Mouse (Mus musculus) neural tube, embryonic 13.5 days (tissue): Measurements from ENCODE around the gene 6030498E09Rik. TPM values are rescaled to one million over a fixed set of nuclear protein-coding genes. Genes with fewer than 3 reads are reported as not detected.
A peak's percentile ranks its signal among the peaks of the same experiment; 100 is the strongest.

Source experiments
- ATAC-seq: fragments of 200-750 bp; cut with Nextera tagmentation; 2 replicates; pipeline ENCODE4 v1.8.0; 2017; ENCODE audit warnings: low read depth, mild to moderate bottlenecking, moderate TSS enrichment, moderate library complexity
- H3K27ac ChIP-seq: fragments of 300-500 bp; sonication (generic); replicated peaks from 2 replicates; pipeline ENCODE4 v1.5.1; 2015; ENCODE audit warnings: moderate library complexity, mild to moderate bottlenecking, inconsistent platforms
- H3K27me3 ChIP-seq: fragments of 300-500 bp; sonication (generic); 2 replicates; pipeline ENCODE4 v1.6.1; 2015; ENCODE audit warnings: mild to moderate bottlenecking, inconsistent platforms
- H3K36me3 ChIP-seq: fragments of 300-500 bp; sonication (generic); 2 replicates; pipeline ENCODE4 v1.6.1; 2015; ENCODE audit warnings: mild to moderate bottlenecking, inconsistent platforms
- H3K4me1 ChIP-seq: fragments of 300-500 bp; sonication (generic); replicated peaks from 2 replicates; pipeline ENCODE4 v1.6.1; 2015; ENCODE audit warnings: inconsistent platforms
- H3K4me2 ChIP-seq: fragments of 300-500 bp; sonication (generic); 2 replicates; pipeline ENCODE4 v1.6.1; 2015; ENCODE audit warnings: inconsistent platforms, mild to moderate bottlenecking, moderate library complexity
- H3K4me3 ChIP-seq: fragments of 300-500 bp; sonication (generic); 2 replicates; pipeline ENCODE4 v1.5.1; 2015; ENCODE audit warnings: mild to moderate bottlenecking, inconsistent platforms
- H3K9ac ChIP-seq: fragments of 300-500 bp; sonication (generic); 2 replicates; pipeline ENCODE4 v1.6.1; 2015; ENCODE audit warnings: moderate library complexity, mild to moderate bottlenecking, inconsistent platforms
- H3K9me3 ChIP-seq: fragments of 300-500 bp; sonication (generic); 2 replicates; pipeline ENCODE4 v1.6.1; 2016; ENCODE audit warnings: inconsistent platforms
- WGBS: fragments of 180-500 bp; shearing (Covaris S2); methylation state at CpG from one replicate; pipeline ENCODE4 v1.1.7; 2015; 5-methylcytosine and 5-hydroxymethylcytosine counted together
- polyA plus RNA-seq: library from polyadenylated mRNA; unstranded; fragments of >200 nt; fragmentation: Nextera tagmentation; extraction: Ambion mirVana; gene quantifications from 2 replicates; pipeline ENCODE4 v1.2.1, GENCODE M21; 2015

6030498E09Rik gene
- polyA plus RNA-seq, result 0.23 TPM in 1 of 2 replicates, not detected in the other

- ATAC-seq, result no peak
- no peaks in the 10 kb centered on the region for H3K27me3 ChIP-seq
- H3K4me2 ChIP-seq, result no peak within 1 kb of the TSS
- no peak within 1 kb of the TSS for H3K9ac ChIP-seq
- no peak within 1 kb of the TSS for H3K27ac ChIP-seq
- H3K36me3 ChIP-seq, result no peaks in the 10 kb centered on the region
- WGBS, result 72% methylated on average over 9 of the region's 9 CpGs
- H3K4me1 ChIP-seq, result no peaks in the 10 kb centered on the region
- no peaks in the 10 kb centered on the region for H3K9me3 ChIP-seq
- H3K4me3 ChIP-seq, result no peak within 1 kb of the TSS
Measured at GRCm38 (mm10) chrX:38772478-38772877, at the start of gene 6030498E09Rik. Gene 6030498E09Rik, plus strand, starts transcription at chrX:38772671.

- Histone ChIP-seq H3K36me3 (no peaks in the 10 kb centered on the region), H3K4me1 (0 out of 2 replicates have a peak, but pooled peaks cover 4% of the 10 kb centered on the region), H3K27me3 (no peaks in the 10 kb centered on the region), H3K4me3 (no peak overlapping the region), H3K27ac (no peak overlapping the region), H3K9ac (no peak overlapping the region), H3K9me3 (no peaks in the 10 kb centered on the region), H3K4me2 (no peak overlapping the region)
- 49% methylated on average over 3 of the region's 5 CpGs for WGBS
- no peak for ATAC-seq
Measured at GRCm38 (mm10) chrX:38730081-38730480, 42.4 kb upstream of the 6030498E09Rik start.

- Histone ChIP-seq H3K4me3 (no peak overlapping the region), H3K36me3 (no peaks in the 10 kb centered on the region), H3K4me2 (no peak overlapping the region), H3K9me3 (no peaks in the 10 kb centered on the region), H3K27me3 (no peaks in the 10 kb centered on the region), H3K9ac (no peak overlapping the region), H3K4me1 (0 out of 2 replicates have a peak, but pooled peaks cover 4% of the 10 kb centered on the region), H3K27ac (no peak overlapping the region)
- WGBS, result 27% methylated on average over 2 of the region's 2 CpGs
- ATAC-seq, result no peak
Measured at GRCm38 (mm10) chrX:38730639-38731038, 41.8 kb upstream of the 6030498E09Rik start.

GRCm38 (mm10) chrX:38733683-38734082 is 38.8 kb upstream of the 6030498E09Rik start:
- no peak for ATAC-seq
- H3K9ac ChIP-seq, result no peak overlapping the region
- no peaks in the 10 kb centered on the region for H3K9me3 ChIP-seq
- no peak overlapping the region for H3K27ac ChIP-seq
- H3K4me2 ChIP-seq, result no peak overlapping the region
- 91% methylated on average over 5 of the region's 5 CpGs for WGBS
- 0 out of 2 replicates have a peak, but pooled peaks cover 4% of the 10 kb centered on the region for H3K4me1 ChIP-seq
- H3K27me3 ChIP-seq, result no peaks in the 10 kb centered on the region
- no peak overlapping the region for H3K4me3 ChIP-seq
- no peaks in the 10 kb centered on the region for H3K36me3 ChIP-seq

GRCm38 (mm10) chrX:38734916-38735880 is 37.3 kb upstream of the 6030498E09Rik start:
- Histone ChIP-seq H3K4me2 (no peak overlapping the region), H3K27me3 (no peaks in the 10 kb centered on the region), H3K4me3 (no peak overlapping the region), H3K9ac (no peak overlapping the region), H3K36me3 (no peaks in the 10 kb centered on the region), H3K4me1 (0 out of 2 replicates have a peak, but pooled peaks cover 4% of the 10 kb centered on the region), H3K27ac (no peak overlapping the region), H3K9me3 (no peaks in the 10 kb centered on the region)
- WGBS, result 63% methylated on average over 13 of the region's 13 CpGs
- no peak for ATAC-seq

GRCm38 (mm10) chrX:38771453-38771852 is 1.0 kb upstream of the 6030498E09Rik start:
- Histone ChIP-seq H3K9me3 (no peaks in the 10 kb centered on the region), H3K27ac (no peak overlapping the region), H3K9ac (no peak overlapping the region), H3K36me3 (no peaks in the 10 kb centered on the region), H3K4me3 (no peak overlapping the region), H3K4me1 (no peaks in the 10 kb centered on the region), H3K4me2 (no peak overlapping the region), H3K27me3 (no peaks in the 10 kb centered on the region)
- WGBS, result 88% methylated on average over 2 of the region's 2 CpGs
- no peak for ATAC-seq

- H3K4me3 ChIP-seq, result no peak overlapping the region
- WGBS, result 30% methylated on average over 3 of the region's 3 CpGs
- no peaks in the 10 kb centered on the region for H3K36me3 ChIP-seq
- ATAC-seq, result 0 out of 2 replicates have a peak, but pooled peaks have one; percentile 53
- H3K9me3 ChIP-seq, result no peaks in the 10 kb centered on the region
- no peak overlapping the region for H3K27ac ChIP-seq
- H3K4me1 ChIP-seq, result no peaks in the 10 kb centered on the region
- H3K4me2 ChIP-seq, result no peak overlapping the region
- no peaks in the 10 kb centered on the region for H3K27me3 ChIP-seq
- no peak overlapping the region for H3K9ac ChIP-seq
Measured at GRCm38 (mm10) chrX:38771886-38772285, 585 bp upstream of the 6030498E09Rik start.

- H3K36me3 ChIP-seq, result no peaks in the 10 kb centered on the region
- no peak overlapping the region for H3K4me3 ChIP-seq
- H3K27ac ChIP-seq, result no peak overlapping the region
- H3K9ac ChIP-seq, result no peak overlapping the region
- H3K4me2 ChIP-seq, result no peak overlapping the region
- WGBS, result 67% methylated on average over 3 of the region's 3 CpGs
- H3K27me3 ChIP-seq, result no peaks in the 10 kb centered on the region
- H3K4me1 ChIP-seq, result no peaks in the 10 kb centered on the region
- no peak for ATAC-seq
- H3K9me3 ChIP-seq, result no peaks in the 10 kb centered on the region
Measured at GRCm38 (mm10) chrX:38794373-38794772, 21.9 kb downstream of the 6030498E09Rik start.

GRCm38 (mm10) chrX:38813934-38814333 is 41.5 kb downstream of the 6030498E09Rik start:
- WGBS, result 33% methylated on average over 3 of the region's 3 CpGs
- Histone ChIP-seq H3K27me3 (no peaks in the 10 kb centered on the region), H3K36me3 (no peaks in the 10 kb centered on the region), H3K4me2 (no peak overlapping the region), H3K9me3 (no peaks in the 10 kb centered on the region), H3K9ac (no peak overlapping the region), H3K27ac (no peak overlapping the region), H3K4me1 (no peaks in the 10 kb centered on the region), H3K4me3 (no peak overlapping the region)
- ATAC-seq, result no peak

GRCm38 (mm10) chrX:38816841-38817240 is 44.4 kb downstream of the 6030498E09Rik start:
- Histone ChIP-seq H3K4me2 (no peak overlapping the region), H3K4me3 (no peak overlapping the region), H3K9ac (no peak overlapping the region), H3K36me3 (no peaks in the 10 kb centered on the region), H3K4me1 (no peaks in the 10 kb centered on the region), H3K9me3 (no peaks in the 10 kb centered on the region), H3K27ac (no peak overlapping the region), H3K27me3 (no peaks in the 10 kb centered on the region)
- ATAC-seq, result no peak
- WGBS, result 78% methylated on average over 3 of the region's 3 CpGs

GRCm38 (mm10) chrX:38958571-38958970 is 186.1 kb downstream of the 6030498E09Rik start:
- no peak overlapping the region for H3K9ac ChIP-seq
- H3K36me3 ChIP-seq, result no peaks in the 10 kb centered on the region
- H3K4me1 ChIP-seq, result no peaks in the 10 kb centered on the region
- WGBS, result 71% methylated on average over 1 of the region's 1 CpGs
- H3K27ac ChIP-seq, result no peak overlapping the region
- no peaks in the 10 kb centered on the region for H3K9me3 ChIP-seq
- no peak overlapping the region for H3K4me3 ChIP-seq
- ATAC-seq, result no peak
- H3K27me3 ChIP-seq, result no peaks in the 10 kb centered on the region
- no peak overlapping the region for H3K4me2 ChIP-seq

- no peak overlapping the region for H3K4me3 ChIP-seq
- ATAC-seq, result no peak
- no peaks in the 10 kb centered on the region for H3K36me3 ChIP-seq
- 85% methylated on average over 5 of the region's 5 CpGs for WGBS
- no peaks in the 10 kb centered on the region for H3K9me3 ChIP-seq
- H3K4me2 ChIP-seq, result no peak overlapping the region
- no peaks in the 10 kb centered on the region for H3K27me3 ChIP-seq
- no peak overlapping the region for H3K27ac ChIP-seq
- H3K9ac ChIP-seq, result no peak overlapping the region
- no peaks in the 10 kb centered on the region for H3K4me1 ChIP-seq
Measured at GRCm38 (mm10) chrX:38996265-38996664, 223.8 kb downstream of the 6030498E09Rik start.
